Mouse (Mus musculus): Measurements from ENCODE around the gene Cwc25. TPM values are rescaled to one million over a fixed set of nuclear protein-coding genes. Genes with fewer than 3 reads are reported as not detected.
A peak's percentile ranks its signal among the peaks of the same experiment; 100 is the strongest.

Cwc25 gene
- 10 to 100 TPM; 17.0 to 20.6 (median 19.1) TPM for total RNA-seq (2022)

- peak; percentile 94 to 98 for DNase-seq (ENCODE audit: low spot score in 2 of 2)
These were observed at the start of gene Cwc25 for GRCm38 (mm10) chr11:97766154-97766881. Gene Cwc25, minus strand, starts transcription at chr11:97766556.

GRCm38 (mm10) chr11:97815736-97816135 lies 49.4 kb upstream of the Cwc25 start:
- DNase-seq (ENCODE audit: low spot score in 2 of 2), result no peak

- DNase-seq (ENCODE audit: low spot score in 2 of 2), result peak in 1 of 2 experiments; percentile 26
These were observed 47.6 kb upstream of the Cwc25 start for GRCm38 (mm10) chr11:97813746-97814515.

- DNase-seq (ENCODE audit: low spot score in 2 of 2), result no peak
These were observed 46.7 kb upstream of the Cwc25 start for GRCm38 (mm10) chr11:97813085-97813484.

- no peak for DNase-seq (ENCODE audit: low spot score in 2 of 2)
These were observed 46.1 kb upstream of the Cwc25 start for GRCm38 (mm10) chr11:97812491-97812921.

- DNase-seq (ENCODE audit: low spot score in 2 of 2), result no peak
These were observed 45.4 kb upstream of the Cwc25 start for GRCm38 (mm10) chr11:97811569-97812362.

- DNase-seq (ENCODE audit: low spot score in 2 of 2), result no peak
These were observed 44.6 kb upstream of the Cwc25 start for GRCm38 (mm10) chr11:97810970-97811369.

GRCm38 (mm10) chr11:97810356-97810755 lies 44.0 kb upstream of the Cwc25 start:
- DNase-seq (ENCODE audit: low spot score in 2 of 2), result no peak

- DNase-seq (ENCODE audit: low spot score in 2 of 2), result no peak
These were observed 43.1 kb upstream of the Cwc25 start for GRCm38 (mm10) chr11:97809235-97810121.

GRCm38 (mm10) chr11:97808621-97809234 lies 42.4 kb upstream of the Cwc25 start:
- DNase-seq (ENCODE audit: low spot score in 2 of 2), result no peak

- DNase-seq (ENCODE audit: low spot score in 2 of 2), result no peak
These were observed 41.7 kb upstream of the Cwc25 start for GRCm38 (mm10) chr11:97808093-97808492.

GRCm38 (mm10) chr11:97807626-97808025 lies 41.3 kb upstream of the Cwc25 start:
- no peak for DNase-seq (ENCODE audit: low spot score in 2 of 2)

- DNase-seq (ENCODE audit: low spot score in 2 of 2), result no peak
These were observed 40.2 kb upstream of the Cwc25 start for GRCm38 (mm10) chr11:97806613-97806964.

GRCm38 (mm10) chr11:97805662-97806612 lies 39.6 kb upstream of the Cwc25 start:
- no peak for DNase-seq (ENCODE audit: low spot score in 2 of 2)

GRCm38 (mm10) chr11:97804841-97805661 lies 38.7 kb upstream of the Cwc25 start:
- no peak for DNase-seq (ENCODE audit: low spot score in 2 of 2)

- no peak for DNase-seq (ENCODE audit: low spot score in 2 of 2)
These were observed 37.5 kb upstream of the Cwc25 start for GRCm38 (mm10) chr11:97803847-97804246.

- no peak for DNase-seq (ENCODE audit: low spot score in 2 of 2)
These were observed 36.1 kb upstream of the Cwc25 start for GRCm38 (mm10) chr11:97802495-97802894.

GRCm38 (mm10) chr11:97802194-97802470 lies 35.8 kb upstream of the Cwc25 start:
- no peak for DNase-seq (ENCODE audit: low spot score in 2 of 2)

All from left cerebral cortex, adult 8-10 months (tissue).